Mouse (Mus musculus): ENCODE data around the gene Asap3.

Asap3 gene

GRCm38 (mm10) chr4:136259916-136260315 is 53.8 kb downstream of the Asap3 start:
- DNase-seq (ENCODE audit: low spot score), result no peak

GRCm38 (mm10) chr4:136260491-136261180 is 54.5 kb downstream of the Asap3 start:
- peak; percentile 90 for DNase-seq (ENCODE audit: low spot score)

- no peak for DNase-seq (ENCODE audit: low spot score)
Measured at GRCm38 (mm10) chr4:136261912-136262311, 55.7 kb downstream of the Asap3 start.

DNA sequence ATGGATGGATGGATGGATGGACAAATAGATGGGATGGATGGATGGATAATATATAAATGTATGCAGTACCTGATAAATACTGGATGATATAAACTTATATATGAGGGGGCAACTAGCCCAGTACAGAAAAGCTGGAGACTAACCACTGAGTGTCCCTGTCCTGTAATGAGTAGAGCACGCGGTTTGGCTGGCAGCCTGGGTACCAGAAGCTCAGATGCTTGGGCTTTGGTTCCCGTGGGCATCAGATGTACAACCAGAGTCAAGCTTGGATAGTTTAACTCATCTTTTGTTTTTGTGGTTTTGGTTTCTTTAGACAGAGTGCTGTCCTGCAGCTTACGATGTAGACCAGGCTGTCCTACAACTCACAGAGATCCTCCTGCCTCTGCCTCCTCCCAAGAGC is 57.4 kb downstream of the Asap3 start:
- no peak for DNase-seq (ENCODE audit: low spot score)

DNA sequence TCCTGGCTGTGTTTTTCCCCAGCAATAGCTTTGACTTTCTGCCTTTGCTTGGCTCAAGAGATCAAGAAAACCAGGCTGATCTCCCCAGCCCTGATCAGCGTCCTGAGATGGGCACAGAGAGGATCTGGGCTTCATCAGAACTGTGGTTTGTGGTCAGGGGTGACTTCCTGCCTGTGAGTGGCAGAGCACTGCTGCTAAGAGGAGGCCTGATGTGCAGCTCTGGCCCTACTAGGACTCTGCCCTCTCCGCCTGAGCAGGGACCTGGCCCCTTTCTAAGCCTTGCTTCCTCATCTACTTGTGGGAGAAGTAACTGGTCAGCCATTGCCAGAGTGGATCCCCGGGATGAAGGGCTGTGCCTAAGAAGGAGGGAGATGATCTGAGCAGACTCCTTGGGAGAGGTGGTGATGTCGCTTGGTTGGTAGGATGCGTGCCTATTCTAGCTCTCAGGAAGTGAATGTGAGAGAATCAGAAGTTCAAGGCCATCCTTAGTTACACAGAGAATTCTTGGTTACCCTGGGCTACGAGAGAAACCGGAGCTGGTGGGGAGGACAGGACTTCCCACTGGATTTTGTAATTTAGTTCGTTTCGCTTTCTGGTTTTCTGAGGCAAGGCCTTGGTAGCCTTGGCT is 60.7 kb downstream of the Asap3 start:
- DNase-seq (ENCODE audit: low spot score), result no peak

DNA sequence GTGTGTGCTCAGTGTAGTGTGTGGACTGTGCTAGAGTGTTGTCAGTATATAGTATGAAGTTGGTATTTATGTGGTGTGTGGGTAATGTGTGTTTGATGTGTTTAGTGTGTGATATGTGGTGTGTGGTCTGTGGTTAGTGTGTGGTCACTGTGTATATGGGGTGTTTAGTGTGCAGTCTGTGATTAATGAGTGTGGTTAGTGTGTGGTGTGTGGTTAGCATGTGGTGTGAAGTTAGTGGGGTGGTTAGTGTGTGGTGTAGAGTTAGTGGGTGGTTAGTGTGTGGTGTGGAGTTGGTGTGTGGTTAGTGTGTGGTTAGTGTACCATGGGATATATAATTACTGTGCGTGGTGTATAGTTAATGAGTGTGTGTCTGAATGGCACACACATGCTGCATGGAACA is 62.7 kb downstream of the Asap3 start:
- no peak for DNase-seq (ENCODE audit: low spot score)

DNA sequence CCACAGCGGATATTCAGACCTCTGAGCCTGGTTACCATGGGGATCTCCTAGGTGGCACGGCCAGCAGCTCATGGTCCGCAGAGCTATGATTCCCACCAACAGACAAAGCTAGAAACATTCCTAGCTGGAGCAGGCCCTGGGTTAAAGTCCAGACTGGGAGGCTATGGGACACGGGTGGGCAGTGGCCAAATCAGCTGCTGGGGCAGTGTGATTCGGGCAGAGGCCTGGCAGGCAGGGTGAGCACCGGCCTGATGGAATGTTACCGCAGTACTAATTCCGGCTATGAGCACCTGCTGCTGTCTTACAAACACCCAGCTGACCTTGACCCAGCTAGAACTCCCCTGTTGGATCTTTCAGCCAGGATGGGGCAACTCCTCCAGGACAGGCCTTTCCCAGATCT is 64.5 kb downstream of the Asap3 start:
- DNase-seq (ENCODE audit: low spot score), result no peak

GRCm38 (mm10) chr4:136281097-136281496 is 74.9 kb downstream of the Asap3 start:
- no peak for DNase-seq (ENCODE audit: low spot score)

DNA sequence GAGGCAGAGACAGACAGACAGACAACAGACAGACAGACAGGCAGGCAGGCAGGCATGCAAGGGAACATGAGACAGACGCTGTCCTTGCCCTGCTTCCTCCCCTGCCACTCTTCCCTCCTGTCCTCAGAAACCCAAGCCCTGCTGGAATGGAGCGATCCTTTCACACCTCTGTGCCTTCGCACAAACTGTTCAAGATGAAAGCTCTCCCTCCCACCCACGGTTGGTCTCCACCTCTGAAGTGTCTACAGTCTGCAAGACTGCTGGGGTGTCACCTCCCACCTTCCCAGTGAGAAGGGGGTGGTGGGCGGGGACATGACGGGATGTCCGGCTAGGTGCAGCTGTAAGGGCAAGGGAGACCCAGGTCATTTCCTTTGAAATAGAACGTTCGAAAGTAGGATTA is 75.4 kb downstream of the Asap3 start:
- no peak for DNase-seq (ENCODE audit: low spot score)

DNA sequence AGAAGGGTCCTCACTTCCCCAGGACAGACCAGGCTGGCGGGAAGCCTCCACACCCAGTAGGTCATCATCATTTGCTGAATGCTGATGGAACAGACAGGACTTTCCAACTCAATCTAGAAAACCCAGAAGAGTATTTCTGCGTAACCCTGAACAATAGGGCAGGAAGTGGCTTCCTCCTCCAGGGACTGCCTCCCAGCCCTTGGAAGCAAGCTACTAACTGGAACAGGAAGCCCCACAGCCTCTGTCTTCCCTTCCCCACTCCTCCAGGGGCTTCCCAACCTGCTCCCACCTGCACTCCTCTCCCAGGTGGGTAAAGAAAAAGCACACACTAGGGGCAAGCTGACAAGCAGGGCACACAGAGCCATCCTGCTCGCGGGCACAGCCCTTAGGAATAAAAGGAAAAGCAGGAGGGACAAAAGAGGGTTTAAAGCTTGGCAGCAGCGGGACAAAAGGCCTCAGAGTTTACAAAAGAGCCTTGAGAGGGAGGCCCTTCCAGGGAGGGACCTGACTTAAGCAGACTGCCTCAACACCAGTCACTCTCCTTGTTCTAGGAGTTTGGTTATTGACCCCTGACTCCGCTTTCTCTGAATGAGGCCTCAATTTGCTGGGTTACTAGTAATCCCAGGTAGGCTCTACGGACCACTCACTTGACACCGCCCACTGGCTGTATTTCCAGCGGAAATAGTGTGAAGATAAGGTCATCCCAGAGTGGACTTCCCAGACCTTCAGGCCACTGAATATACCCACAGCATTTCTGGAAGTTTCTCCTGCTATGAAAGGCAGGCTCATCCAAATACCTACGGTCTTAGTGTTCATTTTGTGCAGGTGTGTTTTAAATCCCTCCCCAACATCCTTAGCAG is 76.7 kb downstream of the Asap3 start:
- no peak for DNase-seq (ENCODE audit: low spot score)

DNA sequence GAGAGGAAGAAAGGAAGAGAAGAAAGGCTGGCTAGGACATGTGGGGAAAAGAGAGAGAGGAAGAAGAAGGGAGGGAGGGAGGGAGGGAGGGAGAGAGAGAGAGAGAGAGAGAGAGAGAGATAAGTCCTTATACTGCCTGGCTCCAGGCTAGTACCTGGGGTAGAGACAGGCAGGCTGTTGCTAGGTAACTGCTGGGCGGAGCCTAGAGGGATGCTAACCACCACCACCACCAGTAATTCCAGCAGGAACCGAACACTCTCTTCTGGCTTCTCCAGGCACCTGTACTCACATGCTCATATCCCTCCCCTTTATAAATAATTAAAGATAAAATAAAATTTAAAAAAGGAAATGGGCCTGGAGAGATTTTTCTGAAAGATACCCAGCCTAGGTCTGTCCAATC is 77.6 kb downstream of the Asap3 start:
- peak; percentile 33 for DNase-seq (ENCODE audit: low spot score)

DNA sequence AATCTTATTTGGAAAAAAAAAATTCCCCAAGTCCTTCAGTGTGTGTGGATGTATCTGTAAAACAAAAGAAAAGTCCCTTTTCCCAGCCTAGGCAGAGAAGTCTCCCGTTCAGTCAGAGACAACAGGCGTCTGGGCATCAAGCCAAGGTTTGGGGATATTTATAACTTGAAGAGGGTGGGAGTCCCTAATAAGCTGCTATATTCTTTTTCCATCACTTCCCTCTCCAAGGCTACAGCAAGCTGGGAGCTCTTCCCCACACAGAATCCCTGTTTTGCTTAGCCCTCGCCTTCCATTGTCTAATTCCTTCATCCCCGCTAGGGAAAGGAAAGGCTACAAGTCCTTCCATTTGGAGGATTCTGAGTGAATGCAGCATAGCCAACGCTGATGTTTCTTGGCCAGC is 78.3 kb downstream of the Asap3 start, which contains the start of gene Zfp46:
Gene Zfp46 (plus strand): TSS at position 229 of the 400 bp plus-strand sequence.
- DNase-seq (ENCODE audit: low spot score), result no peak

- DNase-seq (ENCODE audit: low spot score), result no peak
Measured at GRCm38 (mm10) chr4:136284891-136285290, 78.7 kb downstream of the Asap3 start.

DNA sequence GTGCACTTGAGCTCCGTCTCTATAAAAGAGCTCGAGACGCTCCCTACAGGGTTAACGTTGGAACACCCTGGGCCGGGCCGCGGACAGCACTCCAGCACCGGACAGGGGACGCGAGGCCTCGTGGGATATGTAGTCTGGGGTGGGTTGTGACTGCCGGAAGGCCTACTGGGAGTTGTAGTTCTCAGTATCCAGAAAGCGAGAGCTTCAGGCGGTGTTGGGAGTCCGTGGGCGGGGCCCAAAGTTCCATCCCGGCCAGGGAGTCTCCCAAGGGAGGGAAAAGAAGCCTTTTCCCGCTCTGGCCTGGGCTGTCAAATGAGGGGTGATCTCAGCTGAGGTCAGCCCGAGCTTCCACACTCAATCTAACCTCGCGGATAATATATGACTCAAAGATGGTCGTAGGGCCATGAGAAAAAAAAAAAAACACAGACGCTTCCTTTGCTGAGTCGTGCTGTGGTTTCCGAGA is 79.2 kb downstream of the Asap3 start:
- DNase-seq (ENCODE audit: low spot score), result peak; percentile 95

DNA sequence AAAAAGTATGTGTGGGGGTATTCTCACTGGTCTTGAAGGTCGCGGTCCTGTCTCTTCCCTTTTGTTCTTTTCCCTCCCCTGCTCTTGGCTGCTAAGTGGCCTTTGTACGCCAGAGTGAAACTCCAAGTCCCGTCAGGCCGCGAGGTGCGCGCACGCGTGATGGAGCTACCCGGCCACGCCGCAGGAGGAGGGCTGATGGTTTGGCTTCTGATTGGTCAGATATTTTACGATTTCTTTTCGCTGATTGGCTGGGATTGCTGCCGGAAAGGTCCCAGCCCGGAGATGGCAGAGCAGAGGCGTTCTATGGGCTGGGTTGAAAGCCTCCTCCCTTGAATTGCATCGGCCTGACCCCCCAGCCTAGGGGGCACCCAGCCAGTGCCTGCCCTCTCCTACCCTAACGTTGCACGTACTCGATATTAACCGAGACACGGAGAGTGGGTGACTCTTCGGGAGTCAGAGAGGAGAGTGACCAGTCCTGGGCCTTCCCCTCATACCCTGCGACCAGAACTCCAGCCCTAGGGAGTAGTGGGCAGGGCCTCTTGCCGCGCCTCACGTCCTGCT is 79.7 kb downstream of the Asap3 start:
- DNase-seq (ENCODE audit: low spot score), result peak; percentile 98

- DNase-seq (ENCODE audit: low spot score), result no peak
Measured at GRCm38 (mm10) chr4:136289918-136290780, 84.0 kb downstream of the Asap3 start.

DNA sequence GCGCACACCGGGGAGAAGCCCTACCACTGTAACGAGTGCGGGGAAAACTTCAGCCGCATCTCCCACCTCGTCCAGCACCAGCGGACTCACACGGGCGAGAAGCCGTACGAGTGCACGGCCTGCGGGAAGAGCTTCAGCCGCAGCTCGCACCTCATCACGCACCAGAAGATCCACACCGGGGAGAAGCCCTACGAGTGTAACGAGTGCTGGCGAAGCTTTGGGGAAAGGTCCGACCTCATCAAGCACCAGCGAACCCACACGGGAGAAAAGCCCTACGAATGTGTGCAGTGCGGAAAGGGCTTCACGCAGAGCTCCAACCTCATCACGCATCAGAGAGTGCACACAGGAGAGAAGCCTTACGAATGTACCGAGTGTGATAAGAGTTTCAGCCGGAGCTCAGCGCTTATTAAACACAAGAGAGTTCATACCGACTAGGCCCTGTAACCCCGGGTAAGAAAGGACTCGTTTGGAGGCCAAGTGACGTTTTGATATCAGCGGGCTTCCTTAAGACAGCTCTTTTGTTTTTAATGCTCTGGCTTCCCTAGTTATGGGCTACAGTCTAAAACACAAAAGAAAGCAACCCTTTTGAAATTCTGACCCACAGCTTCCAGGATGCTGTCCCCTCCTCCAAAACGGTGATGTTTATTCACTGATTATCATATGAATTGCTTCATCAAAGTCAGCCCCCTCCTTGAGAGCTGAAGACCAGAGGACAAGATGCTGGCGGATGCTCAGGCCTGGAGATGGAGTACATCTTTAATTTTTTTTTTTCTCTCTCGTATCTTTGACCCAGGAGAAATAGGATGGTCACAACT is 84.8 kb downstream of the Asap3 start:
- DNase-seq (ENCODE audit: low spot score), result no peak

DNA sequence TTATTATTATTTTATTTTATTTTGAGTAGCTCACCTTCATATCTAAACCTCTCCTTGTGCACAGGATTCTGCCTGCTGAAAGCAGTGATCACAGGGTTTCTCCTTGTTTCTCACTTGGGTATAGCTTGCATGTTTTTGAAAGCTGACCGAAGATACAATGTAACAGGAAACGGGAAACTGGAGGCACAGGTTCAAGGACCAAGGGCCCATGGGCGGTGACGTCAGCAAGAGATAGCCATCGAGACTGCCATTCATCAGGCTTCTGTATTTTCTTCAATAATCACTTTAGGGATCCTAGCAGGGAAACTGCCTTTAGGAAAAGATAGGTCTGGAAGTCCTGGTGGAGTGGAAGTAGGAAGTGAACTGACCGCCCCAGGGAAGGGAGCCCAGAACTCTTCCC is 85.5 kb downstream of the Asap3 start:
- no peak for DNase-seq (ENCODE audit: low spot score)

Measured in retina, embryonic 14.5 days (tissue).